Mouse (Mus musculus) CH12.LX (cell line): ENCODE data around the gene Smarcd1. TPM values are rescaled to one million over a fixed set of nuclear protein-coding genes. Genes with fewer than 3 reads are reported as not detected.

ENCODE experiments used
- DNase-seq: peaks from one replicate; pipeline ENCODE4 v3.0.0-alpha.2; 2013; ENCODE audit errors: extremely low read depth
- H3K27ac ChIP-seq: 2 replicates; pipeline ENCODE4 v1.5.1; 2012; ENCODE audit warnings: low read depth, mild to moderate bottlenecking, control low read depth, moderate library complexity; ENCODE audit not compliant: insufficient read depth
- H3K27me3 ChIP-seq: replicated peaks from 2 replicates; pipeline ENCODE3; 2012; ENCODE audit warnings: inconsistent platforms
- H3K36me3 ChIP-seq, 2 experiments: replicated peaks in 1 of 2; 2 replicates each; pipeline versions ENCODE3 to v1.6.1; 2012; ENCODE audit warnings: inconsistent platforms in 1 of 2, low read length in 1 of 2, mild to moderate bottlenecking in 1 of 2, mixed read lengths in 1 of 2, moderate library complexity in 1 of 2; ENCODE audit not compliant: control insufficient read depth in 1 of 2, insufficient read depth in 1 of 2
- H3K4me1 ChIP-seq, 2 experiments: 2 replicates each; pipeline ENCODE4 v1.6.1; 2012; ENCODE audit warnings: inconsistent platforms in 1 of 2, moderate library complexity in 1 of 2; ENCODE audit not compliant: insufficient read depth in 2 of 2, control insufficient read depth in 1 of 2
- H3K4me2 ChIP-seq: 2 replicates; pipeline ENCODE4 v1.6.1; 2012; ENCODE audit warnings: low read depth, mild to moderate bottlenecking, control low read depth; ENCODE audit not compliant: poor library complexity, insufficient read depth, severe bottlenecking
- H3K4me3 ChIP-seq, 3 experiments: fragments of 150-350 bp in 1 of 3; sonication (generic) in 1 of 3; replicated peaks in 1 of 3; 2 replicates each; pipeline versions ENCODE3 to v1.5.1; 2011 to 2012; ENCODE audit warnings: low read depth in 2 of 3, low read length in 2 of 3, mild to moderate bottlenecking in 2 of 3, moderate library complexity in 2 of 3, control low read depth in 1 of 3, improper control_type of control experiment in 1 of 3, inconsistent platforms in 1 of 3, mixed read lengths in 1 of 3; ENCODE audit not compliant: poor library complexity in 1 of 3
- H3K79me2 ChIP-seq: replicated peaks from 2 replicates; pipeline ENCODE4 v1.6.1; 2012; ENCODE audit warnings: mild to moderate bottlenecking, moderate library complexity; ENCODE audit not compliant: control insufficient read depth, poor library complexity, insufficient read depth, severe bottlenecking; ENCODE audit errors: extremely low read depth
- H3K9ac ChIP-seq: 2 replicates; pipeline ENCODE4 v1.6.1; 2012; ENCODE audit warnings: low read depth, mild to moderate bottlenecking, control low read depth, moderate library complexity; ENCODE audit not compliant: insufficient read depth
- H3K9me3 ChIP-seq: replicated peaks from 2 replicates; pipeline ENCODE3; 2012; ENCODE audit warnings: low read length, inconsistent platforms, mixed read lengths
- CHD1 ChIP-seq: IDR thresholded peaks from 2 replicates; pipeline ENCODE4 v1.6.1; 2012; ENCODE audit warnings: low read depth, low read length, improper control_type of control experiment, inconsistent platforms
- E2F4 ChIP-seq: IDR thresholded peaks from 2 replicates; pipeline ENCODE4 v1.6.1; 2011; ENCODE audit warnings: low read depth, low read length, improper control_type of control experiment; ENCODE audit not compliant: insufficient replicate concordance
- IRF4 ChIP-seq: IDR thresholded peaks from 2 replicates; pipeline ENCODE4 v1.6.1; 2014; ENCODE audit warnings: low read depth, mild to moderate bottlenecking, inconsistent platforms, low read length, improper control_type of control experiment
- JUN ChIP-seq: IDR thresholded peaks from 2 replicates; pipeline ENCODE4 v1.6.1; 2011; ENCODE audit warnings: low read depth, mild to moderate bottlenecking, low read length, improper control_type of control experiment, moderate library complexity; ENCODE audit not compliant: insufficient read depth
- JUND ChIP-seq: conservative IDR thresholded peaks from 2 replicates; pipeline ENCODE4 v1.6.1; 2011; ENCODE audit warnings: low read depth, low read length, improper control_type of control experiment
- NELFE ChIP-seq: IDR thresholded peaks from 2 replicates; pipeline ENCODE4 v1.6.1; 2011; ENCODE audit warnings: low read depth, low read length, improper control_type of control experiment
- RAD21 ChIP-seq: IDR thresholded peaks from 2 replicates; pipeline ENCODE4 v1.6.1; 2011; ENCODE audit warnings: low read depth, mild to moderate bottlenecking, low read length, improper control_type of control experiment, moderate library complexity
- SMC3 ChIP-seq: IDR thresholded peaks from 2 replicates; pipeline ENCODE4 v1.6.1; 2011; ENCODE audit warnings: low read depth, low read length, improper control_type of control experiment
- UBTF ChIP-seq: IDR thresholded peaks from 2 replicates; pipeline ENCODE4 v1.6.1; 2012; ENCODE audit warnings: low read depth, mild to moderate bottlenecking, inconsistent platforms, low read length, improper control_type of control experiment, moderate library complexity
- dilution Hi-C: fragments of 300-500 bp; cut with MboI; formaldehyde crosslinking; loops from 2 replicates; pipeline ENCODE4 v1.14.3; 2020; ENCODE audit warnings: low sequenced_read_pairs; ENCODE audit not compliant: extremely low pct_unique_long_range_greater_than_20kb, extremely low pct_ligation_motif_present
- in situ Hi-C: fragments of 300-500 bp; cut with MboI; formaldehyde crosslinking; loops from 3 replicates; pipeline ENCODE4 v1.14.3; 2019; ENCODE audit warnings: low sequenced_read_pairs, low pct_ligation_motif_present, low pct_unique_long_range_greater_than_20kb, mixed read lengths
- polyA plus RNA-seq: library from polyadenylated mRNA; unstranded; fragments of >175 nt; gene quantifications from 2 replicates; pipeline ENCODE4 v1.2.1, GENCODE M21; 2012; ENCODE audit warnings: low read depth; ENCODE audit not compliant: insufficient read length
- total RNA-seq, 2 experiments: library from RNA; depleted of rRNA; stranded (reverse); fragments of 300-350 nt in 1 of 2; fragments of >200 nt in 1 of 2; gene quantifications; 2 replicates each; pipeline ENCODE4 v1.2.3; 2012 to 2014

The Smarcd1 gene
- total and polyA plus RNA-seq, 3 experiments = 12.5 to 69.9 (median 17.9) TPM

- in situ Hi-C loops = no loop called here
Measured at GRCm38 (mm10) chr15:99658437-99658836, 43.5 kb upstream of the Smarcd1 start.

GRCm38 (mm10) chr15:99661121-99661830 is 40.7 kb upstream of the Smarcd1 start:
- Histone ChIP-seq H3K27me3 (peaks cover 43% of the 10 kb centered on the region), H3K4me3 (no peak overlapping the region), H3K79me2 (no peaks in the 10 kb centered on the region), H3K4me2 (no peak overlapping the region), H3K27ac (no peak overlapping the region), H3K36me3 (no peaks in the 10 kb centered on the region), H3K9ac (no peak overlapping the region), H3K9me3 (no peaks in the 10 kb centered on the region)
- dilution Hi-C loops = no loop called here
- no peak for TF ChIP-seq RAD21
- no peak for TF ChIP-seq E2F4
- no peak for TF ChIP-seq SMC3
- TF ChIP-seq, all 38 proteins: peak for 0
- DNase-seq = no peak
- peaks cover 0 to 4% of the 10 kb centered on the region in 2 experiments; a peak in 2 of 4 replicates for H3K4me1 ChIP-seq
- in situ Hi-C loops = no loop called here

More at GRCm38 (mm10) chr15:99658437-99658836, 43.5 kb upstream of the Smarcd1 start:
- Histone ChIP-seq H3K4me3 (no peak overlapping the region), H3K9me3 (no peaks in the 10 kb centered on the region), H3K27ac (no peak overlapping the region), H3K4me1 (no peaks in the 10 kb centered on the region; a peak in 1 of 4 replicates), H3K36me3 (no peaks in the 10 kb centered on the region), H3K79me2 (no peaks in the 10 kb centered on the region), H3K9ac (no peak overlapping the region), H3K27me3 (peaks cover 45% of the 10 kb centered on the region), H3K4me2 (no peak overlapping the region)
- no peak for TF ChIP-seq CHD1
- TF ChIP-seq NELFE = no peak
- dilution Hi-C loops = no loop called here
- DNase-seq = no peak

GRCm38 (mm10) chr15:99662371-99662770 is 39.6 kb upstream of the Smarcd1 start:
- Histone ChIP-seq H3K4me1 (peaks cover 0 to 4% of the 10 kb centered on the region in 2 experiments; a peak in 2 of 4 replicates), H3K4me3 (no peak overlapping the region), H3K36me3 (no peaks in the 10 kb centered on the region), H3K9me3 (peaks cover 2% of the 10 kb centered on the region), H3K27ac (no peak overlapping the region), H3K79me2 (no peaks in the 10 kb centered on the region), H3K4me2 (no peak overlapping the region), H3K9ac (no peak overlapping the region), H3K27me3 (peaks cover 41% of the 10 kb centered on the region)
- in situ Hi-C loops = no loop called here
- no peak for DNase-seq
- TF ChIP-seq IRF4 (no peak), JUND (no peak), UBTF (no peak), JUN (no peak)
- dilution Hi-C loops = no loop called here
